In genomic region chr5:103384021-103384420, GRCm38 (mm10) we compare ENCODE assay signal across 17 mouse cellular contexts. TPM values are rescaled to one million over a fixed set of nuclear protein-coding genes. Genes with fewer than 3 reads are reported as not detected.
"Had no signal": no experiment of that assay in that cellular context is flagged by ENCODE, and none has a peak within 500 bp of the region (broad histone marks: within the 10 kb centered on the region; RNA-seq: fewer than 3 reads in every experiment).

No protein-coding gene starts in this region.

- H3K4me3 ChIP-seq: liver, embryonic 13.5 days; liver, embryonic 15.5 days; lung, embryonic 15.5 days; megakaryocyte, embryonic 14.5 days; midbrain, embryonic 12.5 days; neural tube, embryonic 12.5 days; stomach, embryonic 15.5 days had no signal

- DNase-seq: liver, embryonic 13.5 days; liver, postnatal 0 days; lung, postnatal 14 days; lung, postnatal 36 days; midbrain, embryonic 14.5 days; right cerebral cortex, postnatal 14 days; thymus, adult 2 months; thymus, postnatal 25 days had no signal

- H3K9me3 ChIP-seq: liver, embryonic 13.5 days; liver, embryonic 15.5 days; lung, embryonic 15.5 days; midbrain, embryonic 12.5 days; neural tube, embryonic 12.5 days; stomach, embryonic 15.5 days had no signal

- H3K9ac ChIP-seq: liver, embryonic 13.5 days; liver, embryonic 15.5 days; liver, postnatal 0 days; lung, embryonic 15.5 days; midbrain, embryonic 12.5 days; neural tube, embryonic 12.5 days; stomach, embryonic 15.5 days had no signal

- ATAC-seq: liver, postnatal 0 days had no signal

- H3K4me2 ChIP-seq: liver, embryonic 11.5 days; liver, embryonic 13.5 days; liver, embryonic 15.5 days; lung, embryonic 15.5 days; midbrain, embryonic 12.5 days; neural tube, embryonic 12.5 days; stomach, embryonic 15.5 days had no signal

- H3K27ac ChIP-seq: liver, embryonic 13.5 days; liver, embryonic 15.5 days; lung, embryonic 15.5 days; macrophage; midbrain, embryonic 12.5 days; neural tube, embryonic 12.5 days; stomach, embryonic 15.5 days; stomach, postnatal 0 days had no signal

- H3K27me3 ChIP-seq: lung, embryonic 15.5 days; midbrain, embryonic 12.5 days; neural tube, embryonic 12.5 days; stomach, embryonic 15.5 days had no signal

- H3K36me3 ChIP-seq: liver, embryonic 13.5 days; liver, embryonic 15.5 days; lung, embryonic 15.5 days; midbrain, embryonic 12.5 days; neural tube, embryonic 12.5 days; stomach, embryonic 15.5 days had no signal

- H3K4me1 ChIP-seq: liver, embryonic 15.5 days; megakaryocyte, embryonic 14.5 days; neural tube, embryonic 12.5 days had no signal

RNA-seq across cellular contexts. Expression of gene Ptpn13, which starts 41.0 kb away (rescaled TPM):
- polyA plus RNA-seq: macrophage had no signal
